Mouse (Mus musculus): ENCODE results near the gene Tfdp1. TPM values are rescaled to one million over a fixed set of nuclear protein-coding genes. Genes with fewer than 3 reads are reported as not detected.

The Tfdp1 gene
- polyA plus RNA-seq, 1 experiment: 30.3 TPM

DNA sequence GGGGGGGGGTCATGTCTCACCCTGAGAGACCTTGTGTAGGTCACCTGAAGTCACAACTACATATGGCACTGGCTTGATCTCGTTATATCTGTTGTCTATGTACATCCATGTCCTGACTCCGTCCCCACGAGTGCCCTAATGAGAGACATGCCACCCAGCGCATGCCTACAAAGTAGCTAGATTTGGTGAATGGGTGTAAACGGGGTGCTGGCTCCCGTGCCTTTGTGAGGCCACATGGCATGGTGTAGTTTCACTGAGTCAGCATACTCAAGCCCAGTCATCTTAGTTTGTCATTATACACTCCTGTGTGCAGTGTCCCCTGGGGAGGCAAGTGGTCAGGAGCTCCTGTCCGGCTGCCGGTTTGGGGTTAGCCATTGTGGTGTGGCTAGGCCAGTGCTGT is 2.1 kb downstream of the Tfdp1 start:
- TF ChIP-seq GATA1 (IDR thresholded peaks at IDR 0.05; ENCODE audit: low read length): no peak

GRCm38 (mm10) chr8:13342340-13342739 is 3.8 kb downstream of the Tfdp1 start:
- no peak for TF ChIP-seq GATA1 (IDR thresholded peaks at IDR 0.05; ENCODE audit: low read length)

DNA sequence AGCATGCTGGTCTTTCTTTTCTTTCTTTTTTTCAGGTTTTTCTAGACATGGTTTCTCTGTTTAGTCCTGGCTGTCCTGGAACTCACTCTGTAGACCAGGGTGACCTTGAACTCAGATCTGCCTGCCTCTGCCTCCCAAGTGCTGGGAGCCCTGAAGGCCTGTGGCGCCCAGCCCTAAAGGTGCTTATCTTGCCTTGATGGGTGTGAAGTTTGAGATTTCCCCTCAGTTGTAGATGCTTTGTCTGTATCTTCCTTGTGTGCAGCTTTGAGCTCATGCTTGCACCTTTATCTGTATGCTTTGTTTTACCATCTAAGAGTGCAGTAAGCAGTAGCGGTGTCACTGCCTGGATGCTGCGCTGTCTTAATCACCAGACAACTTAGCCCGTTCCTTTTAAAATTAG is 4.6 kb downstream of the Tfdp1 start:
- peak; percentile 5 for TF ChIP-seq GATA1 (IDR thresholded peaks at IDR 0.05; ENCODE audit: low read length)

DNA sequence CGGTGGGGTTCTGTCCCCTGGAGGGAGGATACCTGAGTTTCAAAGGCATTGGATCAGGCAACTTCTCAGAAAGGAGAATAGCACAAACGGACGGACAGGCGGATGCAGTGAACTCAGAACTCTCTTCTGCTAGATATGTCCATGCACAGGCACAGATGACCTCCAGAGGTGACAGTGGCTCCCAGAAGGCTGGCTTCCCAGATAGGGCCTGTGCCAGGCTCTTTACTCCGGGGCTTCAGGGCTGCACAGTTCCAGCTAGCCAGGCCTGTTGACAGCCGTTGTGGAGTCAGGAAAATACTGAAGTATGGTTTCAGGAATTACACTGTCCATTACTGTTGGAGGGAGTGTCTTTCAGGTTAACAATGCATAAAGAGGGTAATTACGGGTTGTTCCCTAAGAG is 11.5 kb downstream of the Tfdp1 start:
- TF ChIP-seq GATA1 (IDR thresholded peaks at IDR 0.05; ENCODE audit: low read length): no peak

DNA sequence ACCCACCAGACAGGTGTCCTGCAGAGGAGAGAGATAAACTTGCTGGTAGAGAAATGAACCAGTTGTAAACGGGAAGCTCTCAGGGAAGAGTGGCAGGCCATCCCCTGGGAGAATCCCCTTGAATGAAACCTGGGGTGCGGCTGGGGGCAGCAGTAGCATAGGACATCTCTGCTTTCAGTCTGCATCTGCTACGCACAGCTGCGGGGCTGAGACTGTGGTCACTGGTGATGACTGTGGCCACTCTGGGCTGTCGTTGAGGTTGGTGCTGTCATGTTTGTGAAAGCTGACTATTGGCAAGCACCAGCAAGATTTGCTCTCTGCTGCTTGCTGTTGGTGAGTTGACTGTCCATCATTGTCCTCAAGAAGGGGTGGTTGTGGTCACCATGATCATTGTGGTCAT is 13.0 kb downstream of the Tfdp1 start:
- no peak for TF ChIP-seq GATA1 (IDR thresholded peaks at IDR 0.05; ENCODE audit: low read length)

- no peak for TF ChIP-seq GATA1 (IDR thresholded peaks at IDR 0.05; ENCODE audit: low read length)
Observed at GRCm38 (mm10) chr8:13352601-13353000, 14.1 kb downstream of the Tfdp1 start.

DNA sequence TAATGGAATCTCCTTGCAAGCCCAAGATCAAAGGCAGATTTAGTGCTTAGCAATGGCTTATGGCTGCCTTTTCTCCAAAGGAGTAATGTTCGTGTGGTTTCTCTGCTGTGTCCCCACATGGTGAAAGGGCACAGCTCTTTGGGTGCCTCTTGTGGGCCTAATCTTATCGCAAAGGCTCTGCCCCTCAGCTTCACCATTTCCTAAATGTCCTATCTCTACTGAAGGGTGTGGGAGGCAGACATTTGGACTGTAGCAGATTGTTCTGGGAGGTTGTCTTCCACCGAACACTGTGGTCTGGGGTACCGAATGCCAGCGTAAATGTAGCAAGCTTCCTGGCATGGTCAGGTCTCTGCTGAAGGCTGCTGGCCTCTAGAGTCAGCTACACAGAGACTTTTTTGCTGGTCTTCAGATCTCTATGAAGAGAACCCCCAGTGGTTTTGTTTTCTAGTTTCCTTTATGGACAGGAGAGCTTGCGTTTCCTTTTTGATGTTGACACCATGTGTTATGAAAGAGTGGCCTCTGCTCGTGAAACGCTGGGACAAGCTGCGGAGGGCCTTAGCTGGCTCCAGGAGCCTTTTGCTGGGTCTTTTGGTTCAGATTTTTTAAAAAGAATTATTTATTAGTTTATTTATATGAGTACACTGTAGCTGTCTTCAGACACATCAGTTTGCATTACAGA is 14.7 kb downstream of the Tfdp1 start:
- TF ChIP-seq GATA1 (IDR thresholded peaks at IDR 0.05; ENCODE audit: low read length): peak; percentile 75

DNA sequence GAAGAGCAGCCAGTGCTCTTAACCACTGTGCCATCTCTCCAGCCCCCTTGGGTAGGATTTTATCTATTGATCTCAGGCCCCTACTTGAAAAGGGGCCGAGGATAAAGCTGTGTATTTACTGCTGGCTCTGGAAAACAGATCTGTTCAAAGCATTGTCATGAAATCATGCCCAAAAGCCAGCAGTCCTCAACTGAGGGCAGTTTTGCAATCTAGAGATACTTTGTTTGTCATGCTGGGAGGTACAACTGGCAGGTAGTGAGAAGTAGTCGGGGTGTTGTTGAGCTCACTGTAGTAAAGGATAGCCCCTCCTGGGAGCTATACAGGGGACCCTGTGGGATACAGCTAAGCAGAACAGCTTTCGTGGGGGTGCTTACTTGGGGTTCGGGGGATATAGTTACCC is 15.3 kb downstream of the Tfdp1 start:
- no peak for TF ChIP-seq GATA1 (IDR thresholded peaks at IDR 0.05; ENCODE audit: low read length)

- TF ChIP-seq GATA1 (IDR thresholded peaks at IDR 0.05; ENCODE audit: low read length): no peak
Observed at GRCm38 (mm10) chr8:13356221-13356620, 17.7 kb downstream of the Tfdp1 start.

DNA sequence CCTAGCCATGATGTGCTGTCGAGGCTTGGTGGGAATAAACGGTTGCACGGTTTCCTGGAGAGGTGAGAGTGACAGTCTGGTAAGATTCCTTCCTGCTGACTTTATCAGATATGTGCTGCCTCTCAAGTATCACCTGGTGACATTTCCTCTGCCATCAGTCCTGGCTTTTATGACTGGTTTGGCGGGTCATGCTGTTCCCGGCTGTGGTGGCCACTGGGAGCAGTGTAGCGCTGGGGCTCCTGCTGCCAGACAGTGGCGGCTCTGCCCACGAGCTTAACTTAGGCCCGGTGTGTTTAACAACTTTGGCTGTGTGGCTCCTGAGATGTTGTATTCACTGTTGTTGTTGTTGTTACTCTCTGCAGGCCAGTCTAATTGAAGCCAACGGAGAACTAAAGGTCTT is 18.1 kb downstream of the Tfdp1 start:
- TF ChIP-seq GATA1 (IDR thresholded peaks at IDR 0.05; ENCODE audit: low read length): no peak

GRCm38 (mm10) chr8:13360213-13360612 is 21.7 kb downstream of the Tfdp1 start:
- TF ChIP-seq GATA1 (IDR thresholded peaks at IDR 0.05; ENCODE audit: low read length): no peak

- no peak for TF ChIP-seq GATA1 (IDR thresholded peaks at IDR 0.05; ENCODE audit: low read length)
Observed at GRCm38 (mm10) chr8:13361865-13362264, 23.3 kb downstream of the Tfdp1 start.

- no peak for TF ChIP-seq GATA1 (IDR thresholded peaks at IDR 0.05; ENCODE audit: low read length)
Observed at GRCm38 (mm10) chr8:13373151-13373662, 34.7 kb downstream of the Tfdp1 start.

- TF ChIP-seq GATA1 (IDR thresholded peaks at IDR 0.05; ENCODE audit: low read length): no peak
Observed at GRCm38 (mm10) chr8:13381630-13382029, 43.1 kb downstream of the Tfdp1 start.

GRCm38 (mm10) chr8:13382536-13382935 is 44.0 kb downstream of the Tfdp1 start:
- TF ChIP-seq GATA1 (IDR thresholded peaks at IDR 0.05; ENCODE audit: low read length): no peak

DNA sequence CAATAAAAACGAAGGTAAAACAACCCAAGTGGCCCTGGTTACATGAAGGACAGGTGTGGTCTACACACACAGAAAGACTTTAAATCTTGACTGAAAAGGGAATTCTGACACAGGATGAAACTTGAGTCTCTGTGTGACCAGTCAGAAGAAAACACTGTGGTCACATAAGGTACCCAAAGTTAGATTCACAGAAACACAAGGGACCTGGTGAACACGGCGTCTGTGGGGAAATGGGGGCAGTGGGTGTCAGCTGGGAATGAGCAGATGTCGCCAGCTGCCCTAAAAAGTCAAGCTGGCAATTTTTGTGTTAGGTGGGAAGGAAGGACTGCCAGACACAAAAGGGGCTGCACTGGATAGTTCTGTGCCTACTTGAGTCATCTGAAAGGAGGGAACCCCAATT is 44.4 kb downstream of the Tfdp1 start:
- TF ChIP-seq GATA1 (IDR thresholded peaks at IDR 0.05; ENCODE audit: low read length): no peak

- TF ChIP-seq GATA1 (IDR thresholded peaks at IDR 0.05; ENCODE audit: low read length): no peak
Observed at GRCm38 (mm10) chr8:13386366-13386765, 47.8 kb downstream of the Tfdp1 start.

DNA sequence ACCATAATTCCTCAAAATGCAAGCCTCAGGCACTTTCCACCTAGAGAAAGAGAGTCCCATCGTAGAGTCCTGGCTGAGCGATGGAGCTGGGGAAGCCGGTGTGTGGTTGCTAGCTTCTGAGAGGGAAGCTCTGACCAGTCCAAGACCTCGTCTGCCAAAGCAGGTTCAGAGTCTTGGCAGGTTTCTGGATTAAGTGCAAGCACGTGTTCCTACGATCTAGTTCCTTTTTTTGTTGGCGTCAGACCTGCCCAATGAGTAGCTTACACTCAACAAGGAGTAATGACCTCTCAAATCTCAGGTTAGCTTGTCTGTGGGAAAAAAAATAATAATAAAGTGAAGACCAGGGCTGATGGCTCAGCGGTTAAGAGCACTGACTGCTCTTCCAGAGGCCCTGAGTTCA is 49.2 kb downstream of the Tfdp1 start:
- TF ChIP-seq GATA1 (IDR thresholded peaks at IDR 0.05; ENCODE audit: low read length): no peak
